ENCODE assay signal across 24 mouse cellular contexts in genomic region chr17:66671287-66671686, GRCm38 (mm10).
"Had no signal": no experiment of that assay in that cellular context is flagged by ENCODE, and none has a peak within 500 bp of the region (broad histone marks: within the 10 kb centered on the region; RNA-seq: fewer than 3 reads in every experiment).

No protein-coding gene starts in this region.

- H3K4me3 ChIP-seq: kidney, embryonic 15.5 days; left cerebral cortex, adult 2 months; lung, embryonic 15.5 days; megakaryocyte, embryonic 14.5 days; midbrain, embryonic 10.5 days; myocyte; neural tube, embryonic 13.5 days; stomach, embryonic 15.5 days had no signal

- H3K9me3 ChIP-seq: kidney, embryonic 15.5 days; lung, embryonic 15.5 days; midbrain, embryonic 10.5 days; neural tube, embryonic 13.5 days; stomach, embryonic 15.5 days had no signal

- H3K4me2 ChIP-seq: kidney, embryonic 15.5 days; liver, embryonic 11.5 days; lung, embryonic 15.5 days; neural tube, embryonic 13.5 days; stomach, embryonic 15.5 days had no signal

- DNase-seq: kidney, adult 11 months; kidney, adult 8-10 months; kidney, postnatal 10 days; kidney, postnatal 36 days; layer of hippocampus, postnatal 36 days; lung, adult 18-20 months; lung, postnatal 10 days; lung, postnatal 36 days; retina, postnatal 1 day; right cerebral cortex, postnatal 25 days; spleen, adult 18-20 months; thymus, adult 2 months; thymus, postnatal 14 days; thymus, postnatal 4 days had no signal

- H3K4me1 ChIP-seq: kidney, embryonic 15.5 days; lung, embryonic 15.5 days; megakaryocyte, embryonic 14.5 days; stomach, embryonic 15.5 days had no signal

- H3K27ac ChIP-seq: kidney, embryonic 15.5 days; left cerebral cortex, adult 2 months; liver, embryonic 14.5 days; lung, embryonic 15.5 days; neural tube, embryonic 13.5 days; stomach, embryonic 15.5 days had no signal

- H3K36me3 ChIP-seq: kidney, embryonic 15.5 days; lung, embryonic 15.5 days; midbrain, embryonic 10.5 days; neural tube, embryonic 13.5 days; stomach, embryonic 15.5 days had no signal

- H3K9ac ChIP-seq: kidney, embryonic 15.5 days; liver, embryonic 14.5 days; lung, embryonic 15.5 days; neural tube, embryonic 13.5 days; stomach, embryonic 15.5 days had no signal

- H3K27me3 ChIP-seq: kidney, embryonic 15.5 days; lung, embryonic 15.5 days; megakaryocyte, embryonic 14.5 days; neural tube, embryonic 13.5 days; stomach, embryonic 15.5 days had no signal
